Mouse (Mus musculus): Measurements from ENCODE around the gene Xrcc1.

Xrcc1 gene

DNA sequence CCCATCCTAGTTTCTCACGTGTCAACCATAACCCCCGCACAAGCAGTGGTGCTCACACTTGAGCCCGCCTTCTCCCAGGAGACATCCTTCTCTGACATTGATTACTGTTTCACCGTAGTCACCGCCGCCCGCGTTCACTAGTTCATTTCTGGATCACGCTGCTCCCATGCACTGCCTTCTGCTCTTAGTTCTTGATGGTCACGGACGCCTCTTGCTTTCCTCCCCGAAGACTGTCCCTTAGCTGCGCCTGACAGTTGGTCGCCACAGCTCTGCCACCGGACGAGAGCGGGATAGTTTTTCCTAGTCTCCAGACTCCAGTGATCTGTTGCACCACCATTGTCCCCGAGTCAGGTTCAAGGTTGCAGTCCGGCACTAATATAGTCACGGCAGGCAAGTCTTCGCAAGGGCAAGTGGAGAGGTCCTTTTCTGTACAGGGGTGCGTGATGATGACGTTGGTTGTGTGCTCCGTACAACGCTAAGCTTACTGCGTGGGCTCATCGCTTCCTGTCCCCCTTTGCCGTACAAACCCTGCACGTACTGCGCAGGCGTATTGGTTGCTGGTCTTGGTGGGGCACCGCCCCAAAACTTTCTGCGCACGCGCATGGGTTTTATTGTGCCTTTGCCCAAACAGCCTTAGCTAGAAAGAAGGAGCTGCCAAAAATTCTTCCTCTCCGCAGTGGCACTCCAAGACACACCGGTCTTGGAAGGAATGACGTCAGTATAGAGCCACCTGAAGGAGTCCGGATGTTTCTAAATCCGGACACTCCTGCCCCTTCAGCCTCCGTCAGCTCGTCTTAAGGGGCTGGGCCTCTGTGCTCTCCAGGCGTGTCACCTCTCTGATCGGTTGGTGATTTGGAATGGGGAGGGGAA lies 15.8 kb upstream of the Xrcc1 start, which contains the start of gene Irgq:
Gene Irgq, plus strand, starts transcription at position 628 of the 870 bp plus-strand sequence.
- peak; percentile 99 for DNase-seq

GRCm38 (mm10) chr7:24531211-24531971 lies 14.7 kb upstream of the Xrcc1 start:
- peak; percentile 74 for DNase-seq

DNA sequence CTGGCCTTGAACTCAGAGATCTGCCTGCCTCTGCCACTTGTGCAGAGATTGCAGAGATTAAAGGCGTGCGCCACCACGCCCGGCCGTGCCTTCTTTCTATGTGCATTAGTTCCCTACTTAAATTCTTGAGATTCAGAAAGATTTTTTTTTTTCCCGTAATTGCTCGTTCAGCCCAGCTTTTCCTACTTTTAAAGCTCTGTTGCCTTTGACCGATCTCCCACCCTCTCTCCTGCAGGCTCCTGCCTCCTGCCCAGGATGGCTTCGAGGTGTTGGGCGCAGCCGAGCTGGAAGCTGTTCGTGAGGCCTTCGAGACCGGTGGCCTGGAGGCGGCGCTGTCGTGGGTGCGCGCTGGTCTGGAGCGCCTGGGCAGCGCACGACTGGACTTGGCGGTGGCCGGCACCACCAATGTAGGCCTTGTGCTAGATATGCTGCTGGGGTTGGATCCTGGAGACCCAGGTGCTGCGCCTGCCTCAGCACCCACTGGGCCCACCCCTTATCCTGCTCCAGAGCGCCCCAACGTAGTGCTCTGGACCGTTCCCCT lies 13.0 kb upstream of the Xrcc1 start:
- DNase-seq: no peak

GRCm38 (mm10) chr7:24533806-24534205 lies 12.3 kb upstream of the Xrcc1 start:
- no peak for DNase-seq

DNA sequence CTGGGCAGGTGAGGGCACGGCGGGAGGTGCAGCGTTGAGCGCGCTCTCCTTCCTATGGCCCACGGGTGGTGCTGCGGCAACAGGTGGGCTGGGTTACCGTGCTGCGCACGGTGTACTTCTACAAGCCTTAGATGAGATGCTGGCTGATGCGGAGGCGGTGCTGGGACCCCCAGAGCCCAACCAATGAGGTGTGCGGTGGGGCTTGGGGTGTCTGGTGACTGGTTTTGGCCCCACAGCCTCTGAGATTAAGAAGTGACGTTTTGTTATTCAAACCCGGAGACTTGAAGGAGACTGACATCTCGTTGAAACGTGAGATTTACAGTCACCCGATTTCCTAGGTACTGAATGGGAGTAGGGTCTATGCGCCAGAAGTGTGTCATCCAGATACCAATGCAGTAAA lies 11.8 kb upstream of the Xrcc1 start:
- DNase-seq: no peak

GRCm38 (mm10) chr7:24537081-24537480 lies 9.0 kb upstream of the Xrcc1 start:
- no peak for DNase-seq

GRCm38 (mm10) chr7:24537591-24537990 lies 8.5 kb upstream of the Xrcc1 start:
- peak; percentile 70 for DNase-seq

DNA sequence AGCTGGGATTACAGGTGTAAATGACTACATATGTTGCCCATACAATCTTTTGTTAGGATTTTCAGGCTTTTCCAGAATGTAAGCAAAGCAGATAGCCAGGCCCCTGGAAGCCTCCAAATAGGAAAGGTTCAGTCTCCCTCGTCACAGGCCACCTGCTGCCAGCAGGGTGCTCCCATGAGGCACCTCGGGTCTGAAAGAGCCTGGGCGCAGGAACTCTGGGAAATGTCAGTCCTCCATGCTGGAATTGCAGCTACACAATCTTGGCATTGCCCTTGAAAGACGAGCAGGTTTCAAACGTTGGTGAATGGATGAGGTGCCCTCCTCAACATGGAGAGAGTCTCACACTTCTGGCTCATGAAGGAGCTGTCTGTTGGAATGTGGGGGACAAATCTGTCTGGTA lies 7.9 kb upstream of the Xrcc1 start:
- DNase-seq: no peak

DNA sequence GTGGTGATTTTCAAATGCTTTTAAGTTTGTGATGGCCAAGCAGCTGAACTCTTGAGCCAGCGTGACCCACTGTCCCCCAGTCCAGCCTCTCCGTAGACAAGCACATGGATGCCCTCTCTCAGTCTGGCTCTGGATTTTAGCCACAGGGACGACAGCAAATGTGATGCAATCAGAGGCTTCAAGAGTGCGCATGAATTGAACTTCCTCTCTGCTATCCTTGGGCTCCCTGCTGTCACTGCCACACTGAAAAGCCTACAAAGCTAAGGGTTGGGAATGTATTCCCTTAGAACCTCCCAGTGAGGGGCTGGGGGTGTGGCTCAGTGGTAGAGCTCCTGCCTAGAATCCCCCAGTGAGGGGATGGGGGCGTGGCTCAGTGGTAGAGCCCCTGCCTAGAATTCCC lies 7.4 kb upstream of the Xrcc1 start:
- DNase-seq: no peak

- DNase-seq: no peak
Observed at GRCm38 (mm10) chr7:24539686-24540085, 6.4 kb upstream of the Xrcc1 start.

DNA sequence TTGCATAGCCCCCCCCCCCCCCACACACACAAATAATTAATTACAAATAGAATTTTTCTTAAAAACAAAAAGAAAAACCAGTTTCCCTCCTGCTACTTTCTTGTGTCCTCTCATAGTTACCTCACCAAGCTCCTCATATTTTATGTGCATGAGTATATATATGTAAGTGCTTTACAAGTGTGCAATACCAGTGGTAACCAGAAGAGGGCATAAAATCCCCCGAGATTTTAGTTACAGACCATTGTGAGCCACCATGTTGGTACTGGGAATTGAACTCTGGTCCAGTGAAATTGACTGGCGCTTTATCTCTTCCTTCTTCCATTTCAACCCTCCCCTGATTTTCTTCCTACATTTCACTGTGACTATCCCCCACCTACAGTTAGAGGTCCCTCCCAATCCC lies 1.6 kb upstream of the Xrcc1 start:
- DNase-seq: no peak

DNA sequence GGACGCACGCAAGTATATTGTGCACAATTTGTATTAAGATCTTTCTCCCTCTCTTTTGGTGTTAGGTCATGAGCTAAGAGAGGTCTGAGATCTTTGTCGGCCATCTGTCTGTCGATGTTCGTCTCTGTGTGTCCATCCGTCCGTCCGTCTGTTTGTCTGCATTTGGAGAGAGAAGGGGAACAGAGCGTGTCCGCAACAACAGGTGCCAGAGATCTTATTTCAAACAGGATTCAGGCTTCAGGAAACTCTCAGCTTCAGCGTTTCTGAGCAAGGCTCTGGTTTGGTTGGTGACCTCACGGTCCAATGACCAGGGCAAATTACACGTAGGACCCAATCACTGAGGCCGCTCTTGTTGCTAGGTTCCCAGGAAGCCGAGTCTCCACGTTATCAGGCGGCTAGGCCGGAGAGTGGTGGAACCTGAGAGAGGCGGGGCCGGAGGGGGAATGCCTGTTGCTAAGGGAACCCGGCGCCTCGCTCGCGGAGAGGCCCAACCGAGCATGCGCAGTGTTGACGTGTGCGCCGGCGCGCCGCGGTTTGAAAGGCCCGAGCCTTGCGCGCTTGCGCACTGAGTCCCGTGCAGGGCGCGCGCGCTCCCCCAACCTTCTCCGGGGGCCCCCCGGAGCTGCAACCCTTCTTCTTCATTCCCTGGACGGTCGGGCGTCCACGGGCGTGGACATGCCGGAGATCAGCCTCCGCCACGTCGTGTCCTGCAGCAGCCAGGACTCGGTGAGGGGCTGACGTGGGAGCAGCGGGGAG lies 723 bp downstream of the Xrcc1 start:
- peak; percentile 99 for DNase-seq

GRCm38 (mm10) chr7:24547534-24548036 lies 1.5 kb downstream of the Xrcc1 start:
- DNase-seq: no peak

DNA sequence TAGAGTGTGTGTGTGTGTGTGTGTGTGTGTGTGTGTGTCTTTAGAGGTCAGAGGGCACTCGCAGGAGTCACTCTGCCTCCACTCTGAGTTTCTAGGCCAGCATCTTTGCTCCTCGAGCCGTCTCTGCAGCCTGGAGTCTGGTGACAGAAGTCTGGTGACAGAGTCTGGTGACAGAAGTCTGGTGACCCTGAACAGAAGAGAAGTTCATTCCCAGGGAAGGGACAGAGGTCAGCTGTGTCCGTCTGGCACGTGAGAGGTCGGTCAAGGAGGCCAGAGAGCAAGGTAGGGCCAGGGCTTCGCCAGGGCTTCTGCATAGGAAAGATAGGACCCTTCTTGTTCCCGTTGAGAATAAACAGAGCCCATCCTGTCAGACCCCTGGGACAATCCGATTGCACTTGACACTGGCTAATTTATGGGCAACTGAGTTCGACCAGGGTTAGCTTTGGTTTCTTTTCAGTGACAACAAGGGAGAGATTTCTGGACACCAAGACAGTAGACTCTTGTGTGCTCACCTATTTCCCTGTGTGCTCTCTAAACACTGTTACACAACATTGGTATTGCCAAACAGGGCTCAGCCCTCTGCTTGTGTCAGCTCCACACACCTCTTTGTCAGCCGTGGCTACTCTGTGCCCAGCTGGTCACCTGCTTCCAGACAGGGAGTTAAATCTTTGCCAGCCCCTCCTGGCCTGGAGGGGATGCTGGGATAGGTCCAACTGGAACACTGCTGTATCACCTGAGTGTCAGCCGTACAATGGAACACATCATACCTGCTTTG lies 6.1 kb downstream of the Xrcc1 start:
- DNase-seq: no peak

DNA sequence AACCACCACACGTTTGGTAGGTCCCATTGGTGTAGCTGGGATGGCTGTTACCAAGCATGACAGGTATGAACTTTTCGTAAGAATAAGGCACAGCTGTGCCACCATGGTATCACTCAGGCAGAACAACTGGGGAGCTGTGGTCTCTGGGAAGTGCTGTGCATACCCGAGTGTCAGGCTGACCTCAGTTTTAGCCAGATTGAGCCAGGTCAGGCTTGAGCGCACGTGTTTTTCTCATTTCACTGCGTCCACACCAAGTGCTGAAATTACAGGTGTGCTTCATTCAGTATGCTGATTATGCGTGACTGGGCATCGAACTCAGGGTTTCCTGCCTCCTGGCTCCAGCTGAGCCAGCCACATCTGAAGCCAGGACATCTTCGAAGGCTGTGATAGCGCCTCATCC lies 9.7 kb downstream of the Xrcc1 start:
- no peak for DNase-seq

- DNase-seq: no peak
Observed at GRCm38 (mm10) chr7:24561450-24561849, 15.4 kb downstream of the Xrcc1 start.

GRCm38 (mm10) chr7:24563191-24563836 lies 17.2 kb downstream of the Xrcc1 start:
- no peak for DNase-seq

GRCm38 (mm10) chr7:24563837-24564206 lies 17.7 kb downstream of the Xrcc1 start:
- no peak for DNase-seq

- peak; percentile 68 for DNase-seq
Observed at GRCm38 (mm10) chr7:24564607-24565265, 18.6 kb downstream of the Xrcc1 start.

DNA sequence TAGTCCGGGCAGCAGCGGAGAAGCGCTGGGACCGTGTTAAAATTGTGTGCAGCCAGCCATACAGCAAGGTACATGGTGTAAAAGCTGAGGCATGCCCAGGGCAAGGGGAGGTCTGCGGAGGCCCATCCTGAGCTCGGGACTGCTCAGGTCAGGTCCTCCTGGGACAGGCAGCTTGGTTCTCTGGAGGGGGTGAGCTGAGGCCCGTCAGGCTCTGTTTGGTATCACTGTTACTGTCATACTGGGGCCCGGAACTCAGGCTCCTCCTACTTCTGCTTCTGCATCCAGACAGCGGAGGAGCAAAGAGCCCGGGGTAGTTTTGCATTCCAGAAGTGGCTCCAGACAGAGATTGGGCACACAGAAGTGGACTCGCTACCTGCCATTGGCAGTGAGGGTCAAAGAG lies 19.5 kb downstream of the Xrcc1 start:
- no peak for DNase-seq

GRCm38 (mm10) chr7:24566206-24566605 lies 20.1 kb downstream of the Xrcc1 start:
- no peak for DNase-seq

Data from cerebellum, adult 11 months (tissue).